8 mouse cellular contexts compared by ENCODE assay signal in genomic region chr9:53402991-53403390, GRCm38 (mm10). TPM values are rescaled to one million over a fixed set of nuclear protein-coding genes. Genes with fewer than 3 reads are reported as not detected.
DNase-seq lines count a peak whose midpoint lies in the region; ATAC-seq and TF ChIP-seq lines count a peak whose summit lies in the region.

No protein-coding gene starts in this region.

- H3K4me3 ChIP-seq in heart, embryonic 11.5 days (ENCODE audit: low read depth, low read length) = no peak overlapping the region
- H3K4me3 ChIP-seq in lung, postnatal 0 days (ENCODE audit: low read depth, low read length) = no peak overlapping the region
- H3K4me3 ChIP-seq in kidney, embryonic 16.5 days (ENCODE audit: low read length) = no peak overlapping the region
- H3K4me3 ChIP-seq in stomach, embryonic 16.5 days (replicated peaks; ENCODE audit: low read length) = no peak overlapping the region

- no peak for DNase-seq in heart, postnatal 25 days (ENCODE audit: low spot score)
- DNase-seq in lung, postnatal 0 days (ENCODE audit: low spot score) = no peak
- no peak for DNase-seq in lung, postnatal 25 days (ENCODE audit: low spot score)
- no peak for DNase-seq in urinary bladder, postnatal 36 days (ENCODE audit: low spot score in 2 of 2)
- no peak for DNase-seq in right cerebral cortex, postnatal 14 days

- H3K27ac ChIP-seq in heart, embryonic 11.5 days (ENCODE audit: low read depth, low read length) = no peak overlapping the region
- no peak overlapping the region for H3K27ac ChIP-seq in lung, postnatal 0 days (ENCODE audit: low read length)
- H3K27ac ChIP-seq in kidney, embryonic 16.5 days (ENCODE audit: low read length) = peak overlapping the region; percentile 90
- H3K27ac ChIP-seq in stomach, embryonic 16.5 days (ENCODE audit: low read length) = peak overlapping the region; percentile 16; the same call in 1 of the 2 replicates

- TF ChIP-seq EP300 in lung, postnatal 0 days (IDR thresholded peaks at IDR 0.05) = no peak

- H3K4me1 ChIP-seq in heart, embryonic 11.5 days (ENCODE audit: control insufficient read depth, insufficient read depth, low read length) = peaks cover 5% of the 10 kb centered on the region; the same call in 1 of the 2 replicates
- peaks cover 12% of the 10 kb centered on the region; the same call in 1 of the 2 replicates for H3K4me1 ChIP-seq in lung, postnatal 0 days (ENCODE audit: insufficient read depth, low read depth, low read length)
- H3K4me1 ChIP-seq in kidney, embryonic 16.5 days (ENCODE audit: insufficient read depth, low read length) = peaks cover 31% of the 10 kb centered on the region
- H3K4me1 ChIP-seq in stomach, embryonic 16.5 days (ENCODE audit: control insufficient read depth, insufficient read depth, low read length) = peaks cover 15% of the 10 kb centered on the region; the same call in 1 of the 2 replicates

- H3K9me3 ChIP-seq in heart, embryonic 11.5 days (replicated peaks; ENCODE audit: control insufficient read depth, low read length) = no peaks in the 10 kb centered on the region
- H3K9me3 ChIP-seq in lung, postnatal 0 days (ENCODE audit: low read length) = no peaks in the 10 kb centered on the region
- no peaks in the 10 kb centered on the region for H3K9me3 ChIP-seq in kidney, embryonic 16.5 days (ENCODE audit: low read length)
- no peaks in the 10 kb centered on the region for H3K9me3 ChIP-seq in stomach, embryonic 16.5 days (replicated peaks; ENCODE audit: control insufficient read depth, low read length)

- H3K9ac ChIP-seq in heart, embryonic 11.5 days (ENCODE audit: low read depth, low read length) = no peak overlapping the region
- H3K9ac ChIP-seq in lung, postnatal 0 days (replicated peaks; ENCODE audit: low read depth) = no peak overlapping the region
- peak overlapping the region; percentile 47 for H3K9ac ChIP-seq in kidney, embryonic 16.5 days (replicated peaks; ENCODE audit: low read length)
- H3K9ac ChIP-seq in stomach, embryonic 16.5 days (ENCODE audit: low read length) = no peak overlapping the region

- ATAC-seq in heart, embryonic 11.5 days (replicated peaks; ENCODE audit: insufficient number of reproducible peaks, low FRiP score, low TSS enrichment) = no peak
- no peak for ATAC-seq in lung, postnatal 0 days
- ATAC-seq in kidney, embryonic 16.5 days (ENCODE audit: low FRiP score, low TSS enrichment) = peak; percentile 6; the same call in 1 of the 2 replicates
- no peak for ATAC-seq in stomach, embryonic 16.5 days (ENCODE audit: insufficient read depth, low FRiP score)

- no peaks in the 10 kb centered on the region for H3K27me3 ChIP-seq in heart, embryonic 11.5 days (ENCODE audit: control insufficient read depth, insufficient read depth, low read length)
- no peaks in the 10 kb centered on the region for H3K27me3 ChIP-seq in lung, postnatal 0 days (replicated peaks; ENCODE audit: insufficient read depth, low read length)
- H3K27me3 ChIP-seq in kidney, embryonic 16.5 days (ENCODE audit: insufficient read depth, low read length) = no peaks in the 10 kb centered on the region
- H3K27me3 ChIP-seq in stomach, embryonic 16.5 days (ENCODE audit: control insufficient read depth, insufficient read depth, low read length) = no peaks in the 10 kb centered on the region

- H3K36me3 ChIP-seq in heart, embryonic 11.5 days (ENCODE audit: control insufficient read depth, insufficient read depth, low read length) = no peaks in the 10 kb centered on the region
- H3K36me3 ChIP-seq in lung, postnatal 0 days (ENCODE audit: insufficient read depth, low read length) = peaks cover 4% of the 10 kb centered on the region; the same call in 1 of the 2 replicates
- peaks cover 7% of the 10 kb centered on the region; the same call in 1 of the 2 replicates for H3K36me3 ChIP-seq in kidney, embryonic 16.5 days (ENCODE audit: insufficient read depth, low read length)
- no peaks in the 10 kb centered on the region; the same call in 1 of the 2 replicates for H3K36me3 ChIP-seq in stomach, embryonic 16.5 days (ENCODE audit: control insufficient read depth, insufficient read depth, low read length)

- intact Hi-C loops in heart, postnatal 25 days (cut with DNase I) = no loop called here

- 82% methylated on average over 8 of the region's 8 CpGs for WGBS in heart, embryonic 11.5 days (ENCODE audit: insufficient replicate concordance)
- WGBS in lung, postnatal 0 days = 62% methylated on average over 8 of the region's 8 CpGs
- WGBS in kidney, embryonic 16.5 days = 33% methylated on average over 8 of the region's 8 CpGs
- 71% methylated on average over 8 of the region's 8 CpGs for WGBS in stomach, embryonic 16.5 days

- no peak for TF ChIP-seq CTCF in lung, postnatal 0 days (IDR thresholded peaks at IDR 0.05)

- peak overlapping the region; percentile 37 for H3K4me2 ChIP-seq in heart, embryonic 11.5 days
- H3K4me2 ChIP-seq in lung, postnatal 0 days (replicated peaks; ENCODE audit: low read depth, low read length) = peak overlapping the region; percentile 44
- H3K4me2 ChIP-seq in kidney, embryonic 16.5 days (replicated peaks; ENCODE audit: low read depth, low read length) = peak overlapping the region; percentile 49
- H3K4me2 ChIP-seq in stomach, embryonic 16.5 days (ENCODE audit: low read depth, low read length) = peak overlapping the region; percentile 45; the same call in 1 of the 2 replicates

RNA-seq across cellular contexts. Expression of gene 4930550C14Rik, which starts 0.9 kb away (rescaled TPM):
- 0.30 and 0.54 TPM in 2 replicates for polyA plus RNA-seq in heart, embryonic 11.5 days (2014; fragmentation: Nextera tagmentation; extraction: Ambion mirVana)
- under 1 TPM in 1 of 2 experiments, not detected in 1; 0.26 TPM for total RNA-seq in heart, postnatal 25 days (2021)
- 2.6 and 2.8 TPM in 2 replicates for polyA plus RNA-seq in lung, postnatal 0 days (2015; fragmentation: Nextera tagmentation; extraction: Ambion mirVana)
- 2.6 and 2.7 TPM in 2 replicates for polyA plus RNA-seq in kidney, embryonic 16.5 days (2015; fragmentation: Nextera tagmentation; extraction: Ambion mirVana)
- polyA plus RNA-seq in stomach, embryonic 16.5 days (2015; fragmentation: Nextera tagmentation; extraction: Ambion mirVana) = 0.45 and 1.1 TPM in 2 replicates

RNA-seq across cellular contexts. Expression of gene Kdelc2, which starts 19.2 kb away (rescaled TPM):
- polyA plus RNA-seq in heart, embryonic 11.5 days (2014; fragmentation: Nextera tagmentation; extraction: Ambion mirVana) = 19.3 and 20.9 TPM in 2 replicates
- total RNA-seq in heart, postnatal 25 days (2021) = 1 to 10 TPM; 9.4 to 9.5 TPM
- polyA plus RNA-seq in lung, postnatal 0 days (2015; fragmentation: Nextera tagmentation; extraction: Ambion mirVana) = 30.2 and 37.3 TPM in 2 replicates
- polyA plus RNA-seq in kidney, embryonic 16.5 days (2015; fragmentation: Nextera tagmentation; extraction: Ambion mirVana) = 30.4 and 34.1 TPM in 2 replicates
- 33.5 and 33.7 TPM in 2 replicates for polyA plus RNA-seq in stomach, embryonic 16.5 days (2015; fragmentation: Nextera tagmentation; extraction: Ambion mirVana)

Comparison
In these comparisons a context has a peak if more than half of its experiments do, and no peak if none do; other contexts are left out.
1. H3K27ac ChIP-seq: peak in kidney, embryonic 16.5 days (single experiment) and stomach, embryonic 16.5 days (single experiment); none in heart, embryonic 11.5 days (single experiment) and lung, postnatal 0 days (single experiment).
2. Peak in every context shown above with its lines, with median percentiles within 50 percentile points of each other: H3K4me2 ChIP-seq.